Mouse (Mus musculus) CH12.LX (cell line): Measurements from ENCODE around the gene Dusp22. TPM values are rescaled to one million over a fixed set of nuclear protein-coding genes. Genes with fewer than 3 reads are reported as not detected.

ENCODE experiments used
- DNase-seq: peaks from one replicate; pipeline ENCODE4 v3.0.0-alpha.2; 2013; ENCODE audit errors: extremely low read depth
- H3K27ac ChIP-seq: 2 replicates; pipeline ENCODE4 v1.5.1; 2012; ENCODE audit warnings: low read depth, mild to moderate bottlenecking, control low read depth, moderate library complexity; ENCODE audit not compliant: insufficient read depth
- H3K27me3 ChIP-seq: replicated peaks from 2 replicates; pipeline ENCODE3; 2012; ENCODE audit warnings: inconsistent platforms
- H3K36me3 ChIP-seq, 2 experiments: replicated peaks in 1 of 2; 2 replicates each; pipeline versions ENCODE3 to v1.6.1; 2012; ENCODE audit warnings: inconsistent platforms in 1 of 2, low read length in 1 of 2, mild to moderate bottlenecking in 1 of 2, mixed read lengths in 1 of 2, moderate library complexity in 1 of 2; ENCODE audit not compliant: control insufficient read depth in 1 of 2, insufficient read depth in 1 of 2
- H3K4me1 ChIP-seq, 2 experiments: 2 replicates each; pipeline ENCODE4 v1.6.1; 2012; ENCODE audit warnings: inconsistent platforms in 1 of 2, moderate library complexity in 1 of 2; ENCODE audit not compliant: insufficient read depth in 2 of 2, control insufficient read depth in 1 of 2
- H3K4me2 ChIP-seq: 2 replicates; pipeline ENCODE4 v1.6.1; 2012; ENCODE audit warnings: low read depth, mild to moderate bottlenecking, control low read depth; ENCODE audit not compliant: poor library complexity, insufficient read depth, severe bottlenecking
- H3K4me3 ChIP-seq, 3 experiments: fragments of 150-350 bp in 1 of 3; sonication (generic) in 1 of 3; replicated peaks in 1 of 3; 2 replicates each; pipeline versions ENCODE3 to v1.5.1; 2011 to 2012; ENCODE audit warnings: low read depth in 2 of 3, low read length in 2 of 3, mild to moderate bottlenecking in 2 of 3, moderate library complexity in 2 of 3, control low read depth in 1 of 3, improper control_type of control experiment in 1 of 3, inconsistent platforms in 1 of 3, mixed read lengths in 1 of 3; ENCODE audit not compliant: poor library complexity in 1 of 3
- H3K79me2 ChIP-seq: replicated peaks from 2 replicates; pipeline ENCODE4 v1.6.1; 2012; ENCODE audit warnings: mild to moderate bottlenecking, moderate library complexity; ENCODE audit not compliant: control insufficient read depth, poor library complexity, insufficient read depth, severe bottlenecking; ENCODE audit errors: extremely low read depth
- H3K9ac ChIP-seq: 2 replicates; pipeline ENCODE4 v1.6.1; 2012; ENCODE audit warnings: low read depth, mild to moderate bottlenecking, control low read depth, moderate library complexity; ENCODE audit not compliant: insufficient read depth
- H3K9me3 ChIP-seq: replicated peaks from 2 replicates; pipeline ENCODE3; 2012; ENCODE audit warnings: low read length, inconsistent platforms, mixed read lengths
- BHLHE40 ChIP-seq: IDR thresholded peaks from 2 replicates; pipeline ENCODE4 v1.6.1; 2011; ENCODE audit warnings: mild to moderate bottlenecking, low read depth, low read length, improper control_type of control experiment
- CHD1 ChIP-seq: IDR thresholded peaks from 2 replicates; pipeline ENCODE4 v1.6.1; 2012; ENCODE audit warnings: low read depth, low read length, improper control_type of control experiment, inconsistent platforms
- CTCF ChIP-seq, 2 experiments: IDR thresholded peaks in 1 of 2; conservative IDR thresholded peaks in 1 of 2; 2 replicates each; pipeline ENCODE4 v1.5.1; 2011 to 2012; ENCODE audit warnings: low read depth in 2 of 2, low read length in 2 of 2, improper control_type of control experiment in 1 of 2, inconsistent platforms in 1 of 2, mild to moderate bottlenecking in 1 of 2, moderate library complexity in 1 of 2
- E2F4 ChIP-seq: IDR thresholded peaks from 2 replicates; pipeline ENCODE4 v1.6.1; 2011; ENCODE audit warnings: low read depth, low read length, improper control_type of control experiment; ENCODE audit not compliant: insufficient replicate concordance
- EP300 ChIP-seq: IDR thresholded peaks from 2 replicates; pipeline ENCODE4 v1.6.1; 2011; ENCODE audit warnings: low read length, improper control_type of control experiment
- GABPA ChIP-seq: IDR thresholded peaks from 2 replicates; pipeline ENCODE4 v1.6.1; 2012; ENCODE audit warnings: low read depth, low read length, improper control_type of control experiment, inconsistent platforms; ENCODE audit not compliant: insufficient replicate concordance
- JUN ChIP-seq: IDR thresholded peaks from 2 replicates; pipeline ENCODE4 v1.6.1; 2011; ENCODE audit warnings: low read depth, mild to moderate bottlenecking, low read length, improper control_type of control experiment, moderate library complexity; ENCODE audit not compliant: insufficient read depth
- JUND ChIP-seq: conservative IDR thresholded peaks from 2 replicates; pipeline ENCODE4 v1.6.1; 2011; ENCODE audit warnings: low read depth, low read length, improper control_type of control experiment
- MEF2A ChIP-seq: IDR thresholded peaks from 2 replicates; pipeline ENCODE4 v1.6.1; 2014; ENCODE audit warnings: low read depth, mild to moderate bottlenecking, inconsistent platforms, low read length, improper control_type of control experiment, borderline replicate concordance
- NELFE ChIP-seq: IDR thresholded peaks from 2 replicates; pipeline ENCODE4 v1.6.1; 2011; ENCODE audit warnings: low read depth, low read length, improper control_type of control experiment
- NRF1 ChIP-seq: IDR thresholded peaks from 2 replicates; pipeline ENCODE4 v1.6.1; 2014; ENCODE audit warnings: low read depth, mild to moderate bottlenecking, inconsistent platforms, low read length, improper control_type of control experiment, moderate library complexity
- PAX5 ChIP-seq: IDR thresholded peaks from 2 replicates; pipeline ENCODE4 v1.6.1; 2012; ENCODE audit warnings: low read length, inconsistent platforms, mixed read lengths
- POLR2A ChIP-seq: IDR thresholded peaks from 2 replicates; pipeline ENCODE4 v1.6.1; 2011; ENCODE audit warnings: low read depth, mild to moderate bottlenecking, improper control_type of control experiment, low read length
- POLR2AphosphoS2 ChIP-seq: IDR thresholded peaks from 2 replicates; pipeline ENCODE4 v1.6.1; 2011; ENCODE audit warnings: low read depth, low read length, improper control_type of control experiment
- RCOR1 ChIP-seq: conservative IDR thresholded peaks from 2 replicates; pipeline ENCODE4 v1.6.1; 2012; ENCODE audit warnings: low read depth, mild to moderate bottlenecking, inconsistent platforms, low read length, improper control_type of control experiment
- TBP ChIP-seq: conservative IDR thresholded peaks from 2 replicates; pipeline ENCODE4 v1.6.1; 2011; ENCODE audit warnings: low read depth, low read length, improper control_type of control experiment
- UBTF ChIP-seq: IDR thresholded peaks from 2 replicates; pipeline ENCODE4 v1.6.1; 2012; ENCODE audit warnings: low read depth, mild to moderate bottlenecking, inconsistent platforms, low read length, improper control_type of control experiment, moderate library complexity
- USF1 ChIP-seq: IDR thresholded peaks from 2 replicates; pipeline ENCODE4 v1.6.1; 2014; ENCODE audit warnings: low read depth, mild to moderate bottlenecking, inconsistent platforms, low read length, improper control_type of control experiment
- ZC3H11A ChIP-seq: IDR thresholded peaks from 2 replicates; pipeline ENCODE4 v1.6.1; 2012; ENCODE audit warnings: low read depth, mild to moderate bottlenecking, inconsistent platforms, low read length, improper control_type of control experiment
- ZMIZ1 ChIP-seq: IDR thresholded peaks from 2 replicates; pipeline ENCODE4 v1.6.1; 2012; ENCODE audit warnings: low read depth, mild to moderate bottlenecking, inconsistent platforms, low read length, improper control_type of control experiment
- ZNF384 ChIP-seq: IDR thresholded peaks from 2 replicates; pipeline ENCODE4 v1.6.1; 2012; ENCODE audit warnings: low read depth, low read length, improper control_type of control experiment, inconsistent platforms
- dilution Hi-C: fragments of 300-500 bp; cut with MboI; formaldehyde crosslinking; loops from 2 replicates; pipeline ENCODE4 v1.14.3; 2020; ENCODE audit warnings: low sequenced_read_pairs; ENCODE audit not compliant: extremely low pct_unique_long_range_greater_than_20kb, extremely low pct_ligation_motif_present
- in situ Hi-C: fragments of 300-500 bp; cut with MboI; formaldehyde crosslinking; loops from 3 replicates; pipeline ENCODE4 v1.14.3; 2019; ENCODE audit warnings: low sequenced_read_pairs, low pct_ligation_motif_present, low pct_unique_long_range_greater_than_20kb, mixed read lengths
- polyA plus RNA-seq: library from polyadenylated mRNA; unstranded; fragments of >175 nt; gene quantifications from 2 replicates; pipeline ENCODE4 v1.2.1, GENCODE M21; 2012; ENCODE audit warnings: low read depth; ENCODE audit not compliant: insufficient read length
- total RNA-seq, 2 experiments: library from RNA; depleted of rRNA; stranded (reverse); fragments of 300-350 nt in 1 of 2; fragments of >200 nt in 1 of 2; gene quantifications; 2 replicates each; pipeline ENCODE4 v1.2.3; 2012 to 2014

The Dusp22 gene
- total and polyA plus RNA-seq, 3 experiments: 18.0 to 28.7 (median 22.5) TPM

- H3K9ac ChIP-seq: no peak overlapping the region
- no peak for DNase-seq
- no peak overlapping the region for H3K27ac ChIP-seq
- H3K27me3 ChIP-seq: no peaks in the 10 kb centered on the region
- no peak overlapping the region for H3K4me2 ChIP-seq
- no peak overlapping the region for H3K4me3 ChIP-seq
- in situ Hi-C loops (no loop called here), dilution Hi-C loops (no loop called here)
- H3K79me2 ChIP-seq: peaks cover 37% of the 10 kb centered on the region
- TF ChIP-seq JUN (no peak), ZMIZ1 (no peak), E2F4 (no peak), ZC3H11A (no peak), UBTF (no peak), CHD1 (no peak), TBP (no peak), USF1 (no peak)
- H3K36me3 ChIP-seq: peaks cover 10 to 35% of the 10 kb centered on the region in 2 experiments
- peaks cover 26 to 59% of the 10 kb centered on the region in 2 experiments for H3K4me1 ChIP-seq
- H3K9me3 ChIP-seq: no peaks in the 10 kb centered on the region
Observed at GRCm38 (mm10) chr13:30666537-30666936, 6.7 kb downstream of the Dusp22 start.

DNA sequence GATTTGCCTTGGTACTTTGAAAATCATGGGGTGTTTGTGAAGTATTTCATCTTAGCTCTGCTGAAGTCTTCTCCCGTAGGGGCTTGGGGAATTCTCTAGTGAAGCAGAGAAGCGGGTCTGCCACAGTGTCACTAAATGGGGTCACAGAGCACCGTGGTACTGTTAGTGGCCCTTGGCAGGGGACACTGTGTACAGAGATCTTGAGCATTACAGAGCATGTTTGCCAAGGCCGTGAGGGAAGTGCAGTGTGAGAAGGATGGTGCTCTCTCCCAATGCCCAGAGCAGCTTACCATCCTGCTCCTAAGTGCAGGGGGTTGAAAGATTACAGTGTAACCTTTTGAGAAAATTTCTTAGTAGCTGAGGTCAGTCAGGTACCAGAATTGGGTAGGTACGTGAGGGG lies 8.5 kb downstream of the Dusp22 start:
- Histone ChIP-seq H3K4me3 (no peak overlapping the region), H3K79me2 (peaks cover 20% of the 10 kb centered on the region), H3K9me3 (no peaks in the 10 kb centered on the region), H3K27ac (no peak overlapping the region), H3K4me1 (peaks cover 18 to 45% of the 10 kb centered on the region in 2 experiments), H3K36me3 (peaks cover 16 to 42% of the 10 kb centered on the region in 2 experiments), H3K9ac (no peak overlapping the region), H3K27me3 (no peaks in the 10 kb centered on the region)
- in situ Hi-C loops: no loop called here
- no peak for DNase-seq
- TF ChIP-seq BHLHE40 (no peak), CTCF (conservative IDR thresholded peaks at IDR 0.05 in 1 of 2, IDR thresholded peaks at IDR 0.05 in 1 of 2; ENCODE audit: low read depth in 2 of 2, low read length in 2 of 2) (no peak)
- TF ChIP-seq, all 38 proteins: peak for 0
- dilution Hi-C loops: no loop called here
- H3K4me2 ChIP-seq: no peak overlapping the region

DNA sequence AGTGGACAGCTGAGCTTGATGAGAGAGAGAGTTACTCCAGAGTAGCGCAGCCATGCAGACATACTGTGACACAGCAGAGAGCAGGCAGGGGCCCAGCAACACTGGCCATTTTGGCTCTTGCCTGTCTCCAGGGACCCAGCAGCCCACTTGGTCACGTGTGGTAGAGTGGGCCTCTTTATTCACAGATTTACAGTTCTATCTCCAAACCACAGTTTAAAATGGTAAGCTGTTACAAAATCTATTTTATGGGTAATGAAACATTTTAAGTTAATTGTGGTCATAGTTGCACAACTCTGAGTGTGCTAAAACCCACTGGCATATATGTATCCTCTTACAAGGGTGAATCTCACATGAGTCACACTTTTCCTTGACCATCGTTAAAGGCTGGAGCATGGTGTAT lies 9.5 kb downstream of the Dusp22 start:
- Histone ChIP-seq H3K79me2 (peaks cover 12% of the 10 kb centered on the region), H3K27me3 (no peaks in the 10 kb centered on the region), H3K4me3 (no peak overlapping the region), H3K27ac (no peak overlapping the region), H3K9ac (no peak overlapping the region), H3K4me2 (no peak overlapping the region), H3K9me3 (no peaks in the 10 kb centered on the region), H3K4me1 (peaks cover 16 to 49% of the 10 kb centered on the region in 2 experiments), H3K36me3 (peaks cover 22 to 49% of the 10 kb centered on the region in 2 experiments)
- dilution Hi-C loops (no loop called here), in situ Hi-C loops (no loop called here)
- DNase-seq: no peak
- TF ChIP-seq POLR2AphosphoS2 (no peak), CHD1 (no peak), MEF2A (no peak), ZNF384 (no peak), EP300 (no peak), NRF1 (no peak), GABPA (no peak), ZC3H11A (no peak), TBP (no peak), RCOR1 (no peak), JUND (no peak), PAX5 (no peak), POLR2A (no peak), NELFE (no peak)
